Mouse (Mus musculus) heart, embryonic 12.5 days (tissue): ENCODE measurements around the gene Tnni1. TPM values are rescaled to one million over a fixed set of nuclear protein-coding genes. Genes with fewer than 3 reads are reported as not detected.

ENCODE experiments used
- ATAC-seq: fragments of 200-750 bp; cut with Nextera tagmentation; 2 replicates; pipeline ENCODE4 v1.8.0; 2017; ENCODE audit warnings: moderate TSS enrichment, moderate library complexity; ENCODE audit not compliant: insufficient number of reproducible peaks, low FRiP score
- H3K27ac ChIP-seq: fragments of 300-500 bp; sonication (generic); 2 replicates; pipeline ENCODE4 v1.5.1; 2016; ENCODE audit warnings: mild to moderate bottlenecking, moderate library complexity; ENCODE audit not compliant: poor library complexity, severe bottlenecking
- H3K27me3 ChIP-seq: fragments of 300-500 bp; sonication (generic); replicated peaks from 2 replicates; pipeline ENCODE4 v1.6.1; 2016; ENCODE audit warnings: mild to moderate bottlenecking, moderate library complexity
- H3K36me3 ChIP-seq: fragments of 300-500 bp; sonication (generic); 2 replicates; pipeline ENCODE4 v1.6.1; 2016; ENCODE audit warnings: mild to moderate bottlenecking, moderate library complexity
- H3K4me1 ChIP-seq: fragments of 300-500 bp; sonication (generic); replicated peaks from 2 replicates; pipeline ENCODE4 v1.6.1; 2016; ENCODE audit warnings: mild to moderate bottlenecking
- H3K4me2 ChIP-seq: fragments of 300-500 bp; sonication (generic); 2 replicates; pipeline ENCODE4 v1.6.1; 2016; ENCODE audit warnings: mild to moderate bottlenecking, moderate library complexity
- H3K4me3 ChIP-seq: fragments of 300-500 bp; sonication (generic); 2 replicates; pipeline ENCODE4 v1.5.1; 2016; ENCODE audit warnings: mild to moderate bottlenecking
- H3K9ac ChIP-seq: fragments of 300-500 bp; sonication (generic); 2 replicates; pipeline ENCODE4 v1.6.1; 2016; ENCODE audit warnings: mild to moderate bottlenecking, moderate library complexity
- H3K9me3 ChIP-seq: fragments of 300-500 bp; sonication (generic); replicated peaks from 2 replicates; pipeline ENCODE4 v1.6.1; 2016; ENCODE audit warnings: mild to moderate bottlenecking, moderate library complexity
- WGBS: fragments of 180-500 bp; shearing (Covaris S2); methylation state at CpG from one replicate; pipeline ENCODE4 v1.1.7; 2016; 5-methylcytosine and 5-hydroxymethylcytosine counted together
- polyA plus RNA-seq: library from polyadenylated mRNA; unstranded; fragments of >200 nt; fragmentation: Nextera tagmentation; extraction: Ambion mirVana; gene quantifications from 2 replicates; pipeline ENCODE4 v1.2.1, GENCODE M21; 2016

Tnni1 gene
- polyA plus RNA-seq, 1 experiment from 2014 or later: 3,113 TPM

GRCm38 (mm10) chr1:135844481-135844880 is 65.2 kb downstream of the Tnni1 start:
- Histone ChIP-seq H3K4me2 (peak overlapping the region; percentile 26), H3K4me1 (peaks cover 98% of the 10 kb centered on the region)
- no peak for ATAC-seq

DNA sequence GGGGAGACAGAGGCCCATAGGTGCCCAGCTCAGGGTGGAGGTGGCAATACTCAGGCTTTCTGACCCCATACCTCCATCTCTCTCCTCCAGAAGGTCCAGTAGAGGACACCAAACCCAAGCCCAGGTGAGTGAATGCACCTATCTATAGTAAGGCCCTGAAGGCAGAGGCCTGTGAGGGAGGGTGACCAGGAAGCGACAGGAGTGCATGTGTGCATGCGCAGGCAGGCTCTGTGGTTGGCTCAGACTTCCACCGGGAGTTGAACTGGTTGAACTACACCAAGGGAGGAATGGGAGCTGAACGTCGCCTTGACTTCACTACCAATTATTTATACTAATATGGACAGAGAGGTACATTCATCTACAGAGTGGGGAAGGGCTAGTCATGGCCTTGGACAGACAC is 67.4 kb downstream of the Tnni1 start:
- no peaks in the 10 kb centered on the region for H3K27me3 ChIP-seq
- H3K4me1 ChIP-seq: peaks cover 96% of the 10 kb centered on the region
- ATAC-seq: no peak
- peak overlapping the region; percentile 27; the same call in 1 of the 2 replicates for H3K27ac ChIP-seq
- WGBS: 78% methylated on average over 5 of the region's 5 CpGs
- H3K9me3 ChIP-seq: no peaks in the 10 kb centered on the region
- H3K4me3 ChIP-seq: no peak overlapping the region
- H3K4me2 ChIP-seq: no peak overlapping the region
- H3K9ac ChIP-seq: no peak overlapping the region
- H3K36me3 ChIP-seq: peaks cover 96% of the 10 kb centered on the region

More at GRCm38 (mm10) chr1:135844481-135844880, 65.2 kb downstream of the Tnni1 start:
- 24% methylated on average over 6 of the region's 6 CpGs for WGBS
- peaks cover 95% of the 10 kb centered on the region for H3K36me3 ChIP-seq
- H3K9me3 ChIP-seq: no peaks in the 10 kb centered on the region
- H3K27ac ChIP-seq: peak overlapping the region; percentile 75
- no peaks in the 10 kb centered on the region for H3K27me3 ChIP-seq
- H3K9ac ChIP-seq: peak overlapping the region; percentile 21; the same call in 1 of the 2 replicates
- no peak overlapping the region for H3K4me3 ChIP-seq

DNA sequence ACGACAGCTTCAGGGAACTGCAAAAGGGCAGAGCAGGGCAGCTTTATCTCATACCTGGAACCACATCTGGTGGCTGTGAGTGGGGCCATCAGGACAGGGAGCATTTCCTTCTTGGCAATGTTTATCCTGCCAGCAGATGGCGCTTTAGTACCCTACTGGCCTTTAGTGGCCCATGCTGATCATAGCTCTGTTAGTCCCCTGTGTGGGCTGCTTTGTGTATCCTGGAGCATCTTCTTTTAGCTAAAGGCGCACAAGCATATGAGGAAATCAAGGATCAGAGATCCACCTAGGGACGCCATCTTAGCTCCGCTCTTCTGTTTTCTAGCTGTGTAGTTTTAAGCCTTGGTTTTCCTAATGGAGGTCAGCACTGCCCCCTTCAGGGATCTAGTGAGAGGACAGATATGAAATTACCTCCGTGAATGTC is 67.9 kb downstream of the Tnni1 start:
- H3K36me3 ChIP-seq: peaks cover 98% of the 10 kb centered on the region
- peaks cover 96% of the 10 kb centered on the region for H3K4me1 ChIP-seq
- H3K4me3 ChIP-seq: no peak overlapping the region
- no peak for ATAC-seq
- 32% methylated on average over 6 of the region's 6 CpGs for WGBS
- no peaks in the 10 kb centered on the region for H3K9me3 ChIP-seq
- H3K9ac ChIP-seq: no peak overlapping the region
- H3K4me2 ChIP-seq: no peak overlapping the region
- H3K27ac ChIP-seq: no peak overlapping the region
- H3K27me3 ChIP-seq: no peaks in the 10 kb centered on the region

DNA sequence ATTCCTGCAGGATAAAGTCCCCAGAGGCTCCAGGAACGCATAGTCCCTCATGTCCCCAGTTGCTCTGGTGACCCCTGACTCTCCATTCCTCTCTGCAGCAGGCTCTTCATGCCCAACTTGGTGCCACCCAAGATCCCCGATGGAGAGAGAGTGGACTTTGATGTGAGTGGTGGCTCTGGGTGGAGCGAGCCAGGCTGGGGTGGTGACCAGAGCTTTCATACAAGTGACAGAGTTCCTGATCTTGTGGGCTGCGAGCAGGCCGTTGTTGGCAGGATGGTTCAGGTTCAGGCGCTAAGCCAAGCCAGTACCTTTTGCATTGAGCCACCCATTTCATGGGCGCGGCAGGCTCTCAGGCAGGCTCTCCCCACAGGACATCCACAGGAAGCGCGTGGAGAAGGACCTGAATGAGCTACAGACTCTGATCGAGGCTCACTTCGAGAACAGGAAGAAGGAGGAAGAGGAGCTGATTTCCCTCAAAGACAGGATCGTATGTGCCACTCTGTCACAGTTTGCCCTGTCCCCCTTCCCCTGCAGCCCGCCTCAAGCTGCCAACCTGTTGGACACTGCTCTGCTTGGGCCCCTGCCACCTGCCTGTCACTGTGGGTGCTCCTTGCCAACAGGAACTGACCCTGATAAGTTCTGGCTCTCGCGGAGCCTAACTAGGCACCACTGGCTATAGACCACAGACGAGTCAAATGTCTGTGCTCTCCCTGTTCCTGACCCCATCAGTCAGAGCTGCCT is 68.5 kb downstream of the Tnni1 start:
- no peak overlapping the region for H3K4me3 ChIP-seq
- WGBS: 67% methylated on average over 17 of the region's 17 CpGs
- no peaks in the 10 kb centered on the region for H3K9me3 ChIP-seq
- H3K27me3 ChIP-seq: no peaks in the 10 kb centered on the region
- no peak overlapping the region for H3K4me2 ChIP-seq
- H3K9ac ChIP-seq: peak overlapping the region; percentile 37; the same call in 1 of the 2 replicates
- no peak for ATAC-seq
- H3K4me1 ChIP-seq: peaks cover 96% of the 10 kb centered on the region
- peak overlapping the region; percentile 25 for H3K27ac ChIP-seq
- peaks cover 98% of the 10 kb centered on the region for H3K36me3 ChIP-seq

- WGBS: 62% methylated on average over 12 of the region's 12 CpGs
- H3K27me3 ChIP-seq: no peaks in the 10 kb centered on the region
- peak overlapping the region; percentile 30 for H3K27ac ChIP-seq
- no peak overlapping the region for H3K4me2 ChIP-seq
- ATAC-seq: no peak
- H3K4me3 ChIP-seq: no peak overlapping the region
- peak overlapping the region; percentile 49; the same call in 1 of the 2 replicates for H3K9ac ChIP-seq
- peaks cover 73% of the 10 kb centered on the region for H3K36me3 ChIP-seq
- peaks cover 73% of the 10 kb centered on the region for H3K4me1 ChIP-seq
- H3K9me3 ChIP-seq: no peaks in the 10 kb centered on the region
Observed at GRCm38 (mm10) chr1:135850722-135851512, 71.7 kb downstream of the Tnni1 start.

DNA sequence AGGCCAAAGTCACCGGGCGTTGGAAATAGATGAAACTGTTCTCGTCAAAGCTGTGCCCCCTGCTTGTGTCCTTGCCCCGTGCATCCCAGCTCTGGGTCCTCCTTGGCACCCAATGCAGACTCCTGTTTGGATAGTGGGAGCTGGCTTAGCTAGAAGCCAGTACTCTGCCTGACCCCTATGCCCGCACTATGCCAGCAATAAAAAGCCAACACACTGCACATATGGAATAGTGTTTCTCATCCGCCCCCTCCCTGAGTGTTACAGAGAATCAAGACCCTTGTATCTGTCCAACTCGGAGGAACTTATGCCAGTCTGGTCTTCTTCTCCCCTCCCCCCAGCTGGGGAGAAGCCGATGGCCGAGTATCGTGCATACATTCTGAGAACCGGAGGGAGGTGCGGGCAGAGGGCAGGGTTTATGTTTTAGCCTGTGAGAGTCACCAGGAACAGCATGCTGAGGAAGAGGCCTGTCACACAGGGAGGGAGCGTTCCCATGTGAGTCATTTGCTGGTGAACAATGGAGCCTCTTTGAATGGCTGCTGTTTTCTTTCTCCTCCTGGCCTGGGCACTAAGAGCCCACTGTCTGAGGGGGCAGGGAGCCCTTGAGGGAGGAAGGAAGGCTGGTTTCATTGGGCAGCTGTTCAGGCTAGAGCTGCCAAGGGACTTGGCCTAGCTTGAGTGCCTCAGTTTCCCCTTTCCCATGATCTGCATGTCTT is 73.0 kb downstream of the Tnni1 start:
- no peak overlapping the region for H3K9ac ChIP-seq
- WGBS: 59% methylated on average over 13 of the region's 13 CpGs
- H3K4me3 ChIP-seq: no peak overlapping the region
- no peak overlapping the region for H3K4me2 ChIP-seq
- H3K4me1 ChIP-seq: peaks cover 72% of the 10 kb centered on the region
- ATAC-seq: peak; percentile 30; the same call in 1 of the 2 replicates
- H3K36me3 ChIP-seq: peaks cover 60% of the 10 kb centered on the region
- H3K27ac ChIP-seq: peak overlapping the region; percentile 21; the same call in 1 of the 2 replicates
- H3K9me3 ChIP-seq: no peaks in the 10 kb centered on the region
- H3K27me3 ChIP-seq: no peaks in the 10 kb centered on the region

DNA sequence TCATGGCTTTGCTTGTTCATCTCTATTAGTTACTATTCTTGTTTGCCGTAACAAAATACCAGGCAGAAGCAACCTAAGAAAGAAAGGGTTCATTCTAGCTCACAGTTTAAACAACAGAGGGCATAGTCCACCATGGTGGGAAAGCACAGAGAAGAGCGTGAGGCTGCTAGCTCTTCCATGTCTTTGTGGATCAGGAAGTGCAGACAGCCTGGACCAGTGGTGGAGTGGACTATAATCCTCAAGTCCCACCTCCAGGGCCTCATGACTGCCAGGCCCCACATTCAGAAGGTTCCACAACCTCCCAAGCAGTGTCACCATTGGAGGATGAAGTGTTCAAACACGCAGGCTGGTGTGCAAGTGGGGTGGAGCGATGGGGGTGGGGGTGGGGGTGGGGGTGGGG is 74.0 kb downstream of the Tnni1 start:
- Histone ChIP-seq H3K4me3 (no peak overlapping the region), H3K4me2 (no peak overlapping the region), H3K9ac (no peak overlapping the region), H3K4me1 (peaks cover 64% of the 10 kb centered on the region), H3K36me3 (peaks cover 50% of the 10 kb centered on the region), H3K9me3 (no peaks in the 10 kb centered on the region), H3K27ac (no peak overlapping the region), H3K27me3 (no peaks in the 10 kb centered on the region)
- 78% methylated on average over 4 of the region's 4 CpGs for WGBS
- ATAC-seq: no peak

DNA sequence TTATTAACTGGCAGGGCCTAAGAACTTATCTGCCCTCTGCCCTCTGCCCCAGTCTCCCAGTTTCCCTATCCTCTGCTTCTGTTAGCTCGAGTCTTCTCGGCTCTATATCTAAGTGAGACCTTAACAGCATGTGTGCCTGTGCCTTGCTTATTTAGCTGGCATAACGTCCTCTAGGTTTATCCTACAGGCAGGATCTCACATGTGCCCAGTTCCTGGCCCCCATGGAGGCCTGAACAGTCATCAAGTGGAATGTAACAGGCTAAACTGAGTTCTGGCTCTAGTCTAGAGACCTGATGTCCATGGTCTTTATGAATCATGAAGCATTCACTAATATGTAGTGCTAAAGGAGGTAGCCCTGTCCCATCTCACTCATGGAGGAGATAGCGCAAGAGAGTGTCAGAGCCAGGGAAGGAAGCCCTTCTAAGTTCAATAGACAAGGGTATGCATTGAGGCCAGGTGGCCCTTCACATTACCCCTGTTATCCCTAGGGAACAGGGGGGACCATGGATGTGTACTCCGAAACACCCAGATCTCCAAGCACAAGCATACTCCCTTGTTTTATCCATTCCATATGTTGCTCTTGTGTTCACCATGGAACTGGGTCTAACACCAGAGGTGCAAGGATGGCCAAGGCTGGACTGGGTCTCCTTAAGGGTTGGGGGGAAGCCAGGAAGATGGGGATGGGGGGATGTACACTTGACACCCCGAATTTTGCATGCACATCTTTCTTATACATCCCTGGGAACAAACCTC is 75.5 kb downstream of the Tnni1 start:
- Histone ChIP-seq H3K4me2 (no peak overlapping the region), H3K9me3 (no peaks in the 10 kb centered on the region), H3K36me3 (peaks cover 36% of the 10 kb centered on the region), H3K4me3 (no peak overlapping the region), H3K27me3 (no peaks in the 10 kb centered on the region), H3K9ac (no peak overlapping the region), H3K27ac (peak overlapping the region; percentile 37; the same call in 1 of the 2 replicates), H3K4me1 (peaks cover 50% of the 10 kb centered on the region)
- WGBS: 72% methylated on average over 6 of the region's 6 CpGs
- ATAC-seq: no peak

DNA sequence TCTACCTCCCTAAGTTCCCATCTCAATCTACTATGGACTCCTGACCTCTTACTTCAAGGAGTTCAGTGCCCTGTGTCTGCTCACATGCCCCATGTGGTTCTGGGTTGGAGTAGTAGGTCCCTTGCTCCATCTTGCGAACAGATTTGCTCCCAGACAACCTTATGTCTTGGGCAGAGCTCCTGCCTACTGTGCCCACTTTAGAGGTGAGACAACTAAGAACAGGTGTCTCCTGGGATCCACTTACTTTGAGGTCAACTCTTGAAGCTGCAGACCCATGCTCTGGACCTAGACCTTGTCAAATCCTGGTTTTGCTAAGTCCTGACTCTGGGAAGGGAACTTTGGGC is 76.1 kb downstream of the Tnni1 start:
- Histone ChIP-seq H3K27me3 (no peaks in the 10 kb centered on the region), H3K4me1 (peaks cover 46% of the 10 kb centered on the region), H3K9ac (no peak overlapping the region), H3K4me3 (no peak overlapping the region), H3K36me3 (peaks cover 31% of the 10 kb centered on the region), H3K9me3 (no peaks in the 10 kb centered on the region), H3K4me2 (no peak overlapping the region), H3K27ac (0 out of 2 replicates have a peak overlapping the region, but pooled peaks have one; percentile 1)
- WGBS: 95% methylated on average over 1 of the region's 1 CpGs
- no peak for ATAC-seq

- peaks cover 23% of the 10 kb centered on the region for H3K36me3 ChIP-seq
- no peak overlapping the region for H3K4me2 ChIP-seq
- no peak overlapping the region for H3K9ac ChIP-seq
- no peaks in the 10 kb centered on the region for H3K27me3 ChIP-seq
- no peaks in the 10 kb centered on the region for H3K9me3 ChIP-seq
- H3K4me1 ChIP-seq: peaks cover 41% of the 10 kb centered on the region
- ATAC-seq: no peak
- H3K27ac ChIP-seq: no peak overlapping the region
- 53% methylated on average over 4 of the region's 4 CpGs for WGBS
- no peak overlapping the region for H3K4me3 ChIP-seq
Observed at GRCm38 (mm10) chr1:135856070-135856469, 76.8 kb downstream of the Tnni1 start.
